Mouse (Mus musculus): Measurements from ENCODE around the gene Hoxa2. TPM values are rescaled to one million over a fixed set of nuclear protein-coding genes. Genes with fewer than 3 reads are reported as not detected.
A peak's percentile ranks its signal among the peaks of the same experiment; 100 is the strongest.

Gene Hoxa2
- polyA plus RNA-seq, 1 experiment from 2014 or later: 2.0 TPM

DNA sequence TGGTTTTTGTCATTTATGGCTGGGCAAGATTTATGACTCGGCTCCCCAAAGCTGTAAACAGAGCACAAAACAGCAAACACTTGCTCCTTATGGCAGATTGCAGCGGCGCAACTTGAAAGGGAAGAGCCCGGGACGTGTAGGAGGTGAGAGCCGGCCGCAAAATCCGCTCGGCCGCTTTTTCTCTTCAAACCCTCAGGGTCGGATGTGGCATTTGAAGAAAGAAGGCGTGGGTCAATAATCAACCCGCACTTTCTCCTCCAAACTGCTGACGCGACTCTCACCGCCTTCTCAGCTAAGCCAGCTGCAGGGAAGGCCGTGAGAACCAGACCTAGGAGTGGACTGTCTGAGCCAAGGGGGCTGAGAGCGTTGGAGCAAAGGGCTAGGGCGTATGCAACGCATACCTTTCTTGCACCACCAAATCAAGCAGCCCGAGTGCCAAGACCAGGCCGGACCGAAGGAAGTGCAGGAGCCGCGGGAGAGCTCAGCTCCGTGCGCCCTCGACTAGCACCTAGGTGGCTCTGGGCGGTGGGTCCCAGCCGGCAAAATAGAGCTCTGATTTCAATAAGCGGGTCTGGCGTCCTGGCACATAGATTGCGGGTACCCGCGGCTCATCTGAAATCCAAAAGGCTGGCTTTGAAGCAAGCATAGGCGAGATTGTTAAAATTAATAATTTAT, 12.6 kb upstream of the Hoxa2 start, which contains the start of gene 5730596B20Rik:
Gene 5730596B20Rik, plus strand, starts transcription at position 438 of the 675 bp plus-strand sequence.
- Histone ChIP-seq H3K36me3 (ENCODE audit: control insufficient read depth, insufficient read depth) (no peaks in the 10 kb centered on the region), H3K4me3 (ENCODE audit: low read length) (peak within 1 kb of the TSS; percentile 49), H3K4me1 (ENCODE audit: control insufficient read depth, insufficient read depth, low read length) (0 out of 2 replicates have a peak, but pooled peaks cover 2% of the 10 kb centered on the region), H3K9me3 (replicated peaks; ENCODE audit: control insufficient read depth, low read length) (no peaks in the 10 kb centered on the region), H3K4me2 (ENCODE audit: low read depth, low read length) (peak within 1 kb of the TSS; percentile 48), H3K9ac (ENCODE audit: low read length) (peak within 1 kb of the TSS; percentile 61), H3K27ac (ENCODE audit: low read length) (peak within 1 kb of the TSS; percentile 41), H3K27me3 (ENCODE audit: control insufficient read depth, insufficient read depth, low read length) (peaks cover 93% of the 10 kb centered on the region)
- WGBS: 2% methylated on average over 36 of the region's 36 CpGs
- ATAC-seq (replicated peaks; ENCODE audit: extremely low read depth, insufficient read depth, low FRiP score): no peak

- Histone ChIP-seq H3K4me1 (ENCODE audit: control insufficient read depth, insufficient read depth, low read length) (peaks cover 2% of the 10 kb centered on the region; the same call in 1 of the 2 replicates), H3K9ac (ENCODE audit: low read length) (peak overlapping the region; percentile 61; the same call in 1 of the 2 replicates), H3K36me3 (ENCODE audit: control insufficient read depth, insufficient read depth) (no peaks in the 10 kb centered on the region), H3K9me3 (replicated peaks; ENCODE audit: control insufficient read depth, low read length) (no peaks in the 10 kb centered on the region), H3K27me3 (ENCODE audit: control insufficient read depth, insufficient read depth, low read length) (peaks cover 93% of the 10 kb centered on the region), H3K4me3 (ENCODE audit: low read length) (peak overlapping the region; percentile 49), H3K27ac (ENCODE audit: low read length) (peak overlapping the region; percentile 40), H3K4me2 (ENCODE audit: low read depth, low read length) (peak overlapping the region; percentile 48)
- 1% methylated on average over 6 of the region's 6 CpGs for WGBS
- ATAC-seq (replicated peaks; ENCODE audit: extremely low read depth, insufficient read depth, low FRiP score): no peak
These were observed 11.8 kb upstream of the Hoxa2 start for GRCm38 (mm10) chr6:52176391-52176790.

- WGBS: under 1% methylated on average over 25 of the region's 35 CpGs
- peak overlapping the region; percentile 61 for H3K9ac ChIP-seq (ENCODE audit: low read length)
- peak overlapping the region; percentile 49 for H3K4me3 ChIP-seq (ENCODE audit: low read length)
- no peak for ATAC-seq (replicated peaks; ENCODE audit: extremely low read depth, insufficient read depth, low FRiP score)
- H3K27ac ChIP-seq (ENCODE audit: low read length): peak overlapping the region; percentile 40
- peaks cover 2% of the 10 kb centered on the region; the same call in 1 of the 2 replicates for H3K4me1 ChIP-seq (ENCODE audit: control insufficient read depth, insufficient read depth, low read length)
- no peaks in the 10 kb centered on the region for H3K36me3 ChIP-seq (ENCODE audit: control insufficient read depth, insufficient read depth)
- peak overlapping the region; percentile 48 for H3K4me2 ChIP-seq (ENCODE audit: low read depth, low read length)
- H3K27me3 ChIP-seq (ENCODE audit: control insufficient read depth, insufficient read depth, low read length): peaks cover 93% of the 10 kb centered on the region
- H3K9me3 ChIP-seq (replicated peaks; ENCODE audit: control insufficient read depth, low read length): no peaks in the 10 kb centered on the region
These were observed 11.2 kb upstream of the Hoxa2 start for GRCm38 (mm10) chr6:52175864-52176263.

- peaks cover 2% of the 10 kb centered on the region; the same call in 1 of the 2 replicates for H3K4me1 ChIP-seq (ENCODE audit: control insufficient read depth, insufficient read depth, low read length)
- peak overlapping the region; percentile 49 for H3K4me3 ChIP-seq (ENCODE audit: low read length)
- H3K27ac ChIP-seq (ENCODE audit: low read length): peak overlapping the region; percentile 40
- ATAC-seq (replicated peaks; ENCODE audit: extremely low read depth, insufficient read depth, low FRiP score): no peak
- 2% methylated on average over 32 of the region's 41 CpGs for WGBS
- H3K9ac ChIP-seq (ENCODE audit: low read length): peak overlapping the region; percentile 61
- H3K36me3 ChIP-seq (ENCODE audit: control insufficient read depth, insufficient read depth): no peaks in the 10 kb centered on the region
- H3K27me3 ChIP-seq (ENCODE audit: control insufficient read depth, insufficient read depth, low read length): peaks cover 93% of the 10 kb centered on the region
- H3K4me2 ChIP-seq (ENCODE audit: low read depth, low read length): peak overlapping the region; percentile 16
- no peaks in the 10 kb centered on the region for H3K9me3 ChIP-seq (replicated peaks; ENCODE audit: control insufficient read depth, low read length)
These were observed 10.5 kb upstream of the Hoxa2 start for GRCm38 (mm10) chr6:52174968-52175751.

DNA sequence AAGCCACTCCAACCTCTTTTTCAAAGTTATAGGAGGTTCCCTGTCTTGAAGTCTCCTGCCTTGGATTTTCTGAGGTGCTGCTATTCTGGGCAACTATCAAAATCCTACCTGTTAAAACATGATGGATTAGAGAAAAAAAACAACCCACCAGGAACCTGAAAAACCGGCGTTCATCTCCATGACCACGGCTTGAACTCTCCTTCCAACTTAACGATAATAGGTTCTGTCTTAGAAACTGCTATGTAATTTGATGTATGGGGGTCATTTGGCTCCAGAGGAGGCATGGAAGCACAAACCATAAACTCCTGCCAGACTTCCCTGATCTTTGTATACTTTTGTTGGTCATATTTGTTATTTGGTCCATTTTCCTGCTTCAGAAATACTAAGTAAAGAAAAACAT, 9.0 kb upstream of the Hoxa2 start:
- H3K27ac ChIP-seq (ENCODE audit: low read length): no peak overlapping the region
- peaks cover 90% of the 10 kb centered on the region for H3K27me3 ChIP-seq (ENCODE audit: control insufficient read depth, insufficient read depth, low read length)
- 11% methylated on average over 4 of the region's 4 CpGs for WGBS
- no peaks in the 10 kb centered on the region for H3K9me3 ChIP-seq (replicated peaks; ENCODE audit: control insufficient read depth, low read length)
- H3K36me3 ChIP-seq (ENCODE audit: control insufficient read depth, insufficient read depth): no peaks in the 10 kb centered on the region
- H3K4me2 ChIP-seq (ENCODE audit: low read depth, low read length): peak overlapping the region; percentile 51
- peaks cover 2% of the 10 kb centered on the region; the same call in 1 of the 2 replicates for H3K4me1 ChIP-seq (ENCODE audit: control insufficient read depth, insufficient read depth, low read length)
- peak overlapping the region; percentile 35 for H3K4me3 ChIP-seq (ENCODE audit: low read length)
- ATAC-seq (replicated peaks; ENCODE audit: extremely low read depth, insufficient read depth, low FRiP score): no peak
- H3K9ac ChIP-seq (ENCODE audit: low read length): no peak overlapping the region

- Histone ChIP-seq H3K9ac (ENCODE audit: low read length) (no peak overlapping the region), H3K4me1 (ENCODE audit: control insufficient read depth, insufficient read depth, low read length) (peaks cover 2% of the 10 kb centered on the region; the same call in 1 of the 2 replicates), H3K9me3 (replicated peaks; ENCODE audit: control insufficient read depth, low read length) (no peaks in the 10 kb centered on the region), H3K4me2 (ENCODE audit: low read depth, low read length) (peak overlapping the region; percentile 51), H3K4me3 (ENCODE audit: low read length) (peak overlapping the region; percentile 35), H3K27ac (ENCODE audit: low read length) (peak overlapping the region; percentile 39), H3K27me3 (ENCODE audit: control insufficient read depth, insufficient read depth, low read length) (peaks cover 92% of the 10 kb centered on the region), H3K36me3 (ENCODE audit: control insufficient read depth, insufficient read depth) (no peaks in the 10 kb centered on the region)
- 2% methylated on average over 35 of the region's 35 CpGs for WGBS
- ATAC-seq (replicated peaks; ENCODE audit: extremely low read depth, insufficient read depth, low FRiP score): peak; percentile 52
These were observed 7.9 kb upstream of the Hoxa2 start for GRCm38 (mm10) chr6:52172501-52172900.

DNA sequence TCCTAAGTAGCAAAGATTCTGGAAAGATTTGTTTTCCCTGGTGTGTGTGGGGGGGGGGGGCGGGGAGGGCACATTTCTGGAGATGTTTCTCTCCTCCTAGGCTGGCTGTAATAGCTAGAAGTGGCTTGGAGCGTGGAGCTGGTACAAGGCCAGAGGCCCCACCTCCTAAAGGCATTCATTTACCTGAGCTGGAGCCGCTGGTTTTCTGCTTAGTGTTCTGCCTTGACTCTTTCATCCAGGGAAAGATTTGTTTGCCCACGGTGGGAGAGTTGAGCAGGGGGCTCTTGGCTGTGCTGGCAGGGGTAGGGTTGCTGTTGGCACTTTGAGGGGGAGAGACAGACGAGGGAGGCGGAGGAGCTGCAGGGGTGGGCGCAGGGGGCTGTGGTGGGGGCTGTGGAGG, 7.3 kb upstream of the Hoxa2 start:
- peak overlapping the region; percentile 39; the same call in 1 of the 2 replicates for H3K27ac ChIP-seq (ENCODE audit: low read length)
- ATAC-seq (replicated peaks; ENCODE audit: extremely low read depth, insufficient read depth, low FRiP score): no peak
- H3K27me3 ChIP-seq (ENCODE audit: control insufficient read depth, insufficient read depth, low read length): peaks cover 90% of the 10 kb centered on the region
- H3K9me3 ChIP-seq (replicated peaks; ENCODE audit: control insufficient read depth, low read length): no peaks in the 10 kb centered on the region
- H3K4me3 ChIP-seq (ENCODE audit: low read length): peak overlapping the region; percentile 35; the same call in 1 of the 2 replicates
- H3K9ac ChIP-seq (ENCODE audit: low read length): no peak overlapping the region
- WGBS: 16% methylated on average over 7 of the region's 7 CpGs
- peaks cover 2% of the 10 kb centered on the region; the same call in 1 of the 2 replicates for H3K4me1 ChIP-seq (ENCODE audit: control insufficient read depth, insufficient read depth, low read length)
- no peaks in the 10 kb centered on the region for H3K36me3 ChIP-seq (ENCODE audit: control insufficient read depth, insufficient read depth)
- peak overlapping the region; percentile 51 for H3K4me2 ChIP-seq (ENCODE audit: low read depth, low read length)

DNA sequence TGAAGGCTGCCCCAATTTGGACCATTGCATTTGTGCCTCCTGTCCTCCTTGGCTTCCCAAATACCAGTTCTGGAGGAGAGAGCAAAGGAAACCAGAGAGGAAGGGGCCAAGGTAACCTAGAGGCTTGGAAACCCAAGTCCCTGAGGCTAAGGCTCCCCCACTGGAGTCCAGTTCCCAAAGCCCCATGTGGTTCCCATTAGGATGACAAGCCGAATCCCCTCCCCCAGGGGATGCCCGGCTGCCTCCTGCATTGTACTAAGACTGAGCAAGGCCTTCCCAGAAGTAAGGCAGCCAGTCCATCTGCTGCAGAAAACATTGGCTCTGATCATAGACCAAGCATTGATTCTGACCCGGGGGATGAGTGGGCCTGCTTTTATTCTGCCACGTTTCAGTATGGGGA, 6.7 kb upstream of the Hoxa2 start:
- WGBS: 16% methylated on average over 4 of the region's 4 CpGs
- H3K9me3 ChIP-seq (replicated peaks; ENCODE audit: control insufficient read depth, low read length): no peaks in the 10 kb centered on the region
- H3K4me3 ChIP-seq (ENCODE audit: low read length): no peak overlapping the region
- H3K27ac ChIP-seq (ENCODE audit: low read length): peak overlapping the region; percentile 33
- H3K9ac ChIP-seq (ENCODE audit: low read length): no peak overlapping the region
- no peaks in the 10 kb centered on the region for H3K36me3 ChIP-seq (ENCODE audit: control insufficient read depth, insufficient read depth)
- H3K4me1 ChIP-seq (ENCODE audit: control insufficient read depth, insufficient read depth, low read length): peaks cover 2% of the 10 kb centered on the region; the same call in 1 of the 2 replicates
- peaks cover 90% of the 10 kb centered on the region for H3K27me3 ChIP-seq (ENCODE audit: control insufficient read depth, insufficient read depth, low read length)
- H3K4me2 ChIP-seq (ENCODE audit: low read depth, low read length): no peak overlapping the region
- ATAC-seq (replicated peaks; ENCODE audit: extremely low read depth, insufficient read depth, low FRiP score): no peak

Measured in heart, embryonic 16.5 days (tissue).